Mouse (Mus musculus): ENCODE measurements around the gene Gm16253. TPM values are rescaled to one million over a fixed set of nuclear protein-coding genes. Genes with fewer than 3 reads are reported as not detected.

Gene Gm16253
- polyA plus RNA-seq, 1 experiment from 2014 or later: 2.1 TPM

- no peaks in the 10 kb centered on the region for H3K36me3 ChIP-seq
- no peak overlapping the region for H3K4me2 ChIP-seq
- WGBS: 69% methylated on average over 8 of the region's 8 CpGs
- no peaks in the 10 kb centered on the region for H3K9me3 ChIP-seq (replicated peaks)
- 0 out of 2 replicates have a peak overlapping the region, but pooled peaks have one; percentile 22 for H3K27ac ChIP-seq
- no peak overlapping the region for H3K4me3 ChIP-seq (replicated peaks)
- H3K9ac ChIP-seq: no peak overlapping the region
- no peaks in the 10 kb centered on the region for H3K27me3 ChIP-seq
- peaks cover 54% of the 10 kb centered on the region for H3K4me1 ChIP-seq
- no peak for ATAC-seq (replicated peaks; ENCODE audit: low FRiP score)
These were observed 9.9 kb upstream of the Gm16253 start for GRCm38 (mm10) chr3:96566661-96567450.

DNA sequence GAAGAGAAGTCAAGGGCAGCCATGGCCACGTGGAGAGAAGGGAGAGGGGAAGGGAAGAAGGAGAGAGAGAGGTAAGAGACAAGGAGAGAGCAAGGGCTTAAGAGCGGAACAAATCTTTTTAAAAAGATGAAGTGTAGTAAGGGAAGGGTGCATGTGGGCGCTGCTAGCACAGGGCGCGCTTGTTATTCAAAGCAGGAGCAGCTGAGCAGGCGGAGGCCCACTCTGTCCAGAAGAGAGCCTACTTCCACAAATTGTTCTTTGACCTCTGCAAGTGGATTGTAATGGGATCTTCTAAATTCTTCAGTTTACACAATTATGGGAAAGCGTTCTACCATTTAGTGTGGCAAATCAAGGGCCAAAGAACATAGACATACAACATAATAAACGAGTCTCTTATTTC is 8.2 kb upstream of the Gm16253 start:
- 70% methylated on average over 8 of the region's 8 CpGs for WGBS
- no peak for ATAC-seq (replicated peaks; ENCODE audit: low FRiP score)
- Histone ChIP-seq H3K27ac (peak overlapping the region; percentile 54; the same call in 1 of the 2 replicates), H3K27me3 (no peaks in the 10 kb centered on the region), H3K4me1 (peaks cover 48% of the 10 kb centered on the region), H3K4me3 (replicated peaks) (no peak overlapping the region), H3K9me3 (replicated peaks) (no peaks in the 10 kb centered on the region), H3K4me2 (no peak overlapping the region), H3K36me3 (no peaks in the 10 kb centered on the region), H3K9ac (no peak overlapping the region)

DNA sequence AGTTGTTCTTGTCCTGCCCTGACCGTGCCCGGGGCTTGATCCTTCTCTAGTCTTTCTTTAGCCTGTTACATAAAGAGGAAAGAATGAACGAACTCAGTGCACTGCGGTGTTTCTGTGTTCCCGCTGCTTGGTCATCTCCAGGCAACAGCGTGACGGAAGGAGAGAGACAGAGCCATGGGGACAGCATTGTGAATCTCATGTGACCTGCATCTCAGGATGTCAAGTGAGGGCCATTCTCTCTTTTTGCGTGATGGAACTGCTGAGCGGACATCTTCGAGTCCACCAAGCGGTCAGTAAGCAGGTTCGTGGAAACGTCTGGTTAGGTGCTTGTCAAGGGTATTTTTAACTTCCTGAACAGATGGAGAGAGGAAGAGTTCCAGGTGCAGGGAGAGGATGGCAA is 7.3 kb upstream of the Gm16253 start:
- no peak overlapping the region for H3K4me2 ChIP-seq
- H3K27me3 ChIP-seq: no peaks in the 10 kb centered on the region
- peaks cover 46% of the 10 kb centered on the region for H3K4me1 ChIP-seq
- H3K9ac ChIP-seq: no peak overlapping the region
- WGBS: 94% methylated on average over 13 of the region's 13 CpGs
- no peak overlapping the region for H3K4me3 ChIP-seq (replicated peaks)
- no peaks in the 10 kb centered on the region for H3K36me3 ChIP-seq
- H3K27ac ChIP-seq: peak overlapping the region; percentile 3; the same call in 1 of the 2 replicates
- no peak for ATAC-seq (replicated peaks; ENCODE audit: low FRiP score)
- no peaks in the 10 kb centered on the region for H3K9me3 ChIP-seq (replicated peaks)

DNA sequence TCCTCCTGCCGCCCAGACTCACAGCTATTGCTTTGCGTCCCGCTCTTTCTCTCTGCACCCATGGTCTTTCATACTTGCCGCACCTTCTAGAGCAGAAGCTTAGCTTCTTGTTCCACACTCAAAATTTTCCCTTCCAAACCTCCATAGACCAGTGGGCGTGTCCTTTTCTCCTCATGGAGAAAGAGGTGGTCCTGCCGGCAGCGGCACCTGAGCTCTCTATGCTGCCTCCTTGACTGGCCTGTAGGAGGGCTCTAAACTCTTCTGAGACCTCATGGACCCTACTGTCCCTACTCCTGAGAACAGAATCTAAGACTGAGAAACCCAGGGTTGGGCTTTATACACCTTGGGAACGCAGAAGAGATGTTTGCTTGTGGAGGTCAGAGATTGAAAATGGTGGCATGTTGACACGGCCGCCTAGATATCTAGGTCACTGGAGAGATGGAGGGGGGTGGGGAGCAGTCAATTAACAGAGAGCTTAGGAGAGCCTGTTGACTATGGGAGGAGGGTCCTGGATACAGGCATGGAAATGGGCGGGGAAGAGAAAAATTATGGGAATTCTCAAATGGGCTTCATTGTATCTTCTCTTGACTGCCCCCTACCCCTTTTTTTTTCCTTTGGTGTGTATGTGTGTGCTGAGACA is 6.7 kb upstream of the Gm16253 start:
- H3K9me3 ChIP-seq (replicated peaks): no peaks in the 10 kb centered on the region
- 87% methylated on average over 11 of the region's 11 CpGs for WGBS
- H3K4me3 ChIP-seq (replicated peaks): no peak overlapping the region
- H3K4me2 ChIP-seq: no peak overlapping the region
- no peaks in the 10 kb centered on the region for H3K27me3 ChIP-seq
- ATAC-seq (replicated peaks; ENCODE audit: low FRiP score): no peak
- H3K9ac ChIP-seq: no peak overlapping the region
- H3K27ac ChIP-seq: peak overlapping the region; percentile 66; the same call in 1 of the 2 replicates
- no peaks in the 10 kb centered on the region for H3K36me3 ChIP-seq
- peaks cover 42% of the 10 kb centered on the region for H3K4me1 ChIP-seq

DNA sequence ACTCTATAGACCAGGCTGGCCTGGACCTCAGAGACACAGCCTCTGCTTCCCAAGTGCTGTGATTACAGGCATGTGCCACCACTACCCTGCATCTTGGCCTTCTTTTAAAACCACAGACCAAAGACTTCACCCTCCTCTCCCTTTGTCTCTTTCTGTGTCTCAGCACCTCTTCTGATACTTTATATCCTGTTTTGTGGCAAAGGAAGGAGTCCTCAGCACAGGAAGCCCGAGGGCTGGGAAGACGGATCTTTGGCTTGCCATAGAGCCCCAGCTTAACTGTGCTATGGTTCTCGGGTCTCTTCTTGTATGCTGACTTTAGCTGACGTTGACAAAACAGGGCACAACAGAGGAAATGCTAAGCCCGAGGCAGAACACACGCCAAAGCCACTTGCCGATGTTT is 6.1 kb upstream of the Gm16253 start:
- no peak overlapping the region for H3K9ac ChIP-seq
- H3K36me3 ChIP-seq: no peaks in the 10 kb centered on the region
- H3K9me3 ChIP-seq (replicated peaks): no peaks in the 10 kb centered on the region
- H3K4me2 ChIP-seq: no peak overlapping the region
- ATAC-seq (replicated peaks; ENCODE audit: low FRiP score): no peak
- no peak overlapping the region for H3K4me3 ChIP-seq (replicated peaks)
- 75% methylated on average over 7 of the region's 7 CpGs for WGBS
- no peaks in the 10 kb centered on the region for H3K27me3 ChIP-seq
- H3K27ac ChIP-seq: peak overlapping the region; percentile 66
- peaks cover 44% of the 10 kb centered on the region for H3K4me1 ChIP-seq

DNA sequence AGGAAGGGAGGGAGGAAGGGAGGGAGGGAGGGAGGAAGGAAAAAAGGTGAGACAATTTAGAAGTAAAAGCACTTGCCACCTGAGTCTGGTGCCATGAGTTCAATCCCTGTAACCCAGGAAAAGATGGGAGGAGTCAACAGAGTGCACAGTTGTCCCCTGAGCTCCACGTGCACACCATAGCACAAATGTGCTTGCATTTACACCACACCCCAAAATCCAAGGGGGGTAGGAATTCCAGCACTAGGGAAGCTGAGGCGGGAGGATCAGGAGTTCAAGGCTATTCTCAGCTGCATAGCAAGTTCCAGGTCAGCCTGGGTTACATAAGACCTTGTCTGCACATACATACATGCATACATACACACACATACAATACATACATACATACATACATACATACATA is 5.4 kb upstream of the Gm16253 start:
- Histone ChIP-seq H3K4me1 (peaks cover 49% of the 10 kb centered on the region), H3K36me3 (no peaks in the 10 kb centered on the region), H3K27me3 (no peaks in the 10 kb centered on the region), H3K4me2 (no peak overlapping the region), H3K9me3 (replicated peaks) (no peaks in the 10 kb centered on the region), H3K4me3 (replicated peaks) (no peak overlapping the region), H3K27ac (peak overlapping the region; percentile 72; the same call in 1 of the 2 replicates), H3K9ac (no peak overlapping the region)
- WGBS: 77% methylated on average over 2 of the region's 2 CpGs
- no peak for ATAC-seq (replicated peaks; ENCODE audit: low FRiP score)

DNA sequence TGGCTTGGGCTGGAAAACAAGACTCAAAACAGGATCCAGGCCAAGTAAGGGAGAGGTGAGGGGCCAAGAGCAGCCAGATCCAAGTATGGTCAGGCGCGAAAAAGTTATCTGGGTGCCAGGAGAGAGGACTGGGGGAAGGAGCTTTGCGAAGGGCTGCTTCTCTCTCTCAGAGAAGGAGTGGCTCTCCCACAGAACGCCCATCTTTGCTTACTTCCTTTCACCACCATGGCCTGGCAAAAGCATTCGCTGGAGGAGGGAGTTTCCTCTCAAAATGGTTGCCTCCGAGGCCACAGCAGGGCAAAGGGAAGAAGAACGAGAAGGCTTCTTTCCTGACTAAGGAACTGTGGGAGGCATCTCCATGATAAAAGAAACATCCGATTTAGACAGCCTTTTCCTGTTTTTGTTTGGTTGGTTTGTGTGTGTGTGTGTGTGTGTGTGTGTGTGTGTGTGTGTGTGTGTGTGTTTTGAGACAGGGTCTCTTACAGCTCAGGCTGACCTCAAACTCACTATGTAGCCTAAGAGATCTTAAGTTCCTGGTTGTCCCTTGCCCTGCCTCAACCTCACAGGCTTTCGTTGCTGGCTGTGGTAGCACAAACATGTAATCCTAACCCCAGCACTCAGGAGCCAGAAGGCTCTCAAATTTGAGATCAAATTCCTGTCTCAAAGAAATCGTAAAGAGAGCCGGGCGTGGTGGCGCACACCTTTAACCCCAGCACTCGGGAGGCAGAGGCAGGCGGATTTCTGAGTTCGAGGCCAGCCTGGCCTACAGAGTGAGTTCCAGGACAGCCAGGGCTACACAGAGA is 4.7 kb upstream of the Gm16253 start:
- Histone ChIP-seq H3K27ac (peak overlapping the region; percentile 72), H3K27me3 (no peaks in the 10 kb centered on the region), H3K9me3 (replicated peaks) (no peaks in the 10 kb centered on the region), H3K4me1 (peaks cover 49% of the 10 kb centered on the region), H3K4me3 (replicated peaks) (no peak overlapping the region), H3K4me2 (no peak overlapping the region), H3K9ac (no peak overlapping the region), H3K36me3 (no peaks in the 10 kb centered on the region)
- no peak for ATAC-seq (replicated peaks; ENCODE audit: low FRiP score)
- whole genome bisulfite sequencing: 72% methylated on average over 16 of the region's 16 CpGs

DNA sequence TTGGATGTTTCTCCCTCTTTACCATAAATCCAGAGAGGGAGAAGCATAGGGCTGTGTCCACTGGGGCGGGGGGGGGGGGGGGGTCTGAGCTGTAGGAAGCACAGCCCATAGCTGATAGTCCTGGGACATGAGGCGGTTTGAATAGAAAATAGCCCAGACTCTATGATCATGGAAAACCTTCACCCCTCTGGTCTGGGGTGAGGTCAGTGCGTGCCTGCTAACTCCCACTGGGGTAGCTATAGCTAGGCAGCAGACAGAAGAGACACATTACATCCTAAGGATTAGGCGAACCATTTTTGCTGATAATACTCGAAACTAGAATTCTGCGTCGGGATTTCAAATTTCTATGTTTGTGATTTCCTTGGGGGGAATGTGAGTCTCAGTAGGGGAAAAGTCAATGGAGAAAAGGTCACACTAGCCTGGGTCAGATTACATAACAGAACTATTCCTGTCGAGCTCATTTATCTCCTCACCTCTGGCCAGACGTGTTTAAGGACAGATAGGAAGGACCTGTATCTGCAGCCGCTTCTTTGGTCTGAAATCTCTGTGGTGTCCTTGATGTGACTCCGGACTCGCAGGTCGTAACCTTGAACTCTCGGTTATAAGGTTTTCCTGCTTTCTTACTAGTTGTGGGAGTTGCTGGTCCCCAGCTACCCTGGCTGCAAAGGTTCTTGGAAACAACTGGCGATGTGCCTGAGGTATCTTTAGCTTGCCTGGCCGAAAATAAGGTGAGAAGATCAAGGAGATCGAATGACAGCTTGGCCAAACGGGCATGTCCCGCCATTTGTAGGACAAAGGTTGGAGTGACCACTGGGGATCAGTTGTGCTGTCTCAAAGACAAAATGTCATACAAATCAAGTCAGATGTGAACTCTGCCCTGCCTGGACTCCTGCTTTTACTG is 2.9 kb upstream of the Gm16253 start:
- Histone ChIP-seq H3K4me3 (replicated peaks) (no peak overlapping the region), H3K27me3 (no peaks in the 10 kb centered on the region), H3K4me1 (peaks cover 51% of the 10 kb centered on the region), H3K4me2 (no peak overlapping the region), H3K27ac (no peak overlapping the region), H3K9ac (no peak overlapping the region), H3K9me3 (replicated peaks) (no peaks in the 10 kb centered on the region), H3K36me3 (no peaks in the 10 kb centered on the region)
- WGBS: 67% methylated on average over 19 of the region's 19 CpGs
- ATAC-seq (replicated peaks; ENCODE audit: low FRiP score): no peak

GRCm38 (mm10) chr3:96575272-96575984 is 1.4 kb upstream of the Gm16253 start:
- Histone ChIP-seq H3K4me1 (peaks cover 52% of the 10 kb centered on the region), H3K36me3 (no peaks in the 10 kb centered on the region), H3K4me3 (replicated peaks) (no peak overlapping the region), H3K27me3 (no peaks in the 10 kb centered on the region), H3K4me2 (peak overlapping the region; percentile 57), H3K27ac (peak overlapping the region; percentile 98), H3K9me3 (replicated peaks) (no peaks in the 10 kb centered on the region), H3K9ac (no peak overlapping the region)
- ATAC-seq (replicated peaks; ENCODE audit: low FRiP score): no peak
- WGBS: 83% methylated on average over 8 of the region's 8 CpGs

GRCm38 (mm10) chr3:96576005-96576658 is 652 bp upstream of the Gm16253 start:
- Histone ChIP-seq H3K9ac (0 out of 2 replicates have a peak overlapping the region, but pooled peaks have one; percentile 15), H3K27ac (peak overlapping the region; percentile 98), H3K4me2 (peak overlapping the region; percentile 57), H3K4me3 (replicated peaks) (peak overlapping the region; percentile 29), H3K4me1 (peaks cover 58% of the 10 kb centered on the region), H3K36me3 (no peaks in the 10 kb centered on the region), H3K9me3 (replicated peaks) (no peaks in the 10 kb centered on the region), H3K27me3 (peaks cover under 1% of the 10 kb centered on the region; the same call in 1 of the 2 replicates)
- peak; percentile 40 for ATAC-seq (replicated peaks; ENCODE audit: low FRiP score)
- WGBS: 26% methylated on average over 14 of the region's 14 CpGs
